Mouse (Mus musculus): ENCODE results near the gene Cftr. TPM values are rescaled to one million over a fixed set of nuclear protein-coding genes. Genes with fewer than 3 reads are reported as not detected.

Cftr gene
- total and polyA plus RNA-seq, 3 experiments, result not detected

DNA sequence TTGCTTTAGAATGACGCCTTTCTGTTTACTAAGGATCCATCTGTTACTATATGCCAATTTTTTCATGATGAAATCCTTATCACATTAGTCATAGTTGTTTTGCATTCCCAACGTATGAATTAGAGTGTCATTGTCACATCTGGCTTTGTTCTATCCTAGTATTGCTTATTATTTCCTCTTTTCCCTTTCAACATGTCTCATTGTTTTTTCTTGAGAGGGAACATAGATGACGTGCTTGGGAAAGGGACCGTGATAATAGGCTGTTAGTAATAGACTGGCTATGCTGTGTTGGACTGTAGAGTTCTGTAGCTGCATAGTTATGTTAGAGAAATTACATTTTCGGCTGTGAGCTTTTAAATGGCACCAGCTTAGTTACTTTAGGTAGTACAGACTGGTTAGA lies 131.6 kb downstream of the Cftr start:
- Histone ChIP-seq H3K9ac (ENCODE audit: control insufficient read depth, low read depth, low read length, poor library complexity, severe bottlenecking) (no peak overlapping the region), H3K36me3 (ENCODE audit: control insufficient read depth in 1 of 2, insufficient read depth in 2 of 2, low read length in 2 of 2) (no peaks in the 10 kb centered on the region; a peak in 2 of 4 replicates), H3K4me3 (ENCODE audit: control insufficient read depth in 1 of 2, insufficient read depth in 1 of 2, low read depth in 2 of 2, low read length in 2 of 2) (no peak overlapping the region), H3K4me1 (ENCODE audit: control insufficient read depth in 1 of 2, insufficient read depth in 2 of 2, low read length in 2 of 2) (peaks cover 0 to 2% of the 10 kb centered on the region in 2 experiments; a peak in 1 of 4 replicates), H3K9me3 (replicated peaks; ENCODE audit: insufficient read depth, low read length) (no peaks in the 10 kb centered on the region), H3K27me3 (ENCODE audit: control insufficient read depth in 1 of 2, insufficient read depth in 2 of 2, low read length in 2 of 2) (no peaks in the 10 kb centered on the region; a peak in 1 of 4 replicates), H3K79me2 (ENCODE audit: control insufficient read depth, insufficient read depth, low read length, poor library complexity) (no peaks in the 10 kb centered on the region), H3K27ac (ENCODE audit: control insufficient read depth, low read depth, low read length) (no peak overlapping the region)
- TF ChIP-seq MYC (IDR thresholded peaks at IDR 0.05; ENCODE audit: low read depth, low read length) (no peak), CTCF (IDR thresholded peaks at IDR 0.05 in 2 of 3, conservative IDR thresholded peaks at IDR 0.05 in 1 of 3; ENCODE audit: control insufficient read depth in 1 of 3, insufficient read depth in 1 of 3, low read depth in 2 of 3, low read length in 3 of 3, poor library complexity in 1 of 3, severe bottlenecking in 1 of 3) (no peak), TCF12 (IDR thresholded peaks at IDR 0.05; ENCODE audit: low read depth, low read length) (no peak), NELFE (IDR thresholded peaks at IDR 0.05; ENCODE audit: low read depth, low read length) (no peak), KAT2A (conservative IDR thresholded peaks at IDR 0.05; ENCODE audit: low read depth, low read length) (no peak)
- DNase-seq (ENCODE audit: low read depth, low spot score), result no peak

DNA sequence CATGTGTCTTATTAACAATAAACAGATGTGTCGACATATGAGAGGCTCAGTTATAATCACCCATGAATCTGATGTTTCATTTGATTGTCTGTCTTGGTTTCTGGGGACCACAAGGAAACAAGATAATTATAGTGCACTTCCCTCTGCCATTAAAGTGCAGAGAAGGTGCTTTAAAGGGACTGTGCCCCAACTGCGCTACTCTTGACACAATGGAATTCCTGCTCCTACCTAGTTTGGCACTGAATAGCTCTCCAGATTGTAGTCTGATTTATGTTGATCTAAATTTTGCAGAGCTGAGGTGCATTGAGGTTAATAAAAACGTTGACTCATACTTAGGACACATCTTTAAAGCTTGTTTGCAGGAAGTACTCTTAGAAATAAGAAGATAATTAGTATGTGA lies 132.7 kb downstream of the Cftr start:
- no peaks in the 10 kb centered on the region for H3K9me3 ChIP-seq (replicated peaks; ENCODE audit: insufficient read depth, low read length)
- DNase-seq (ENCODE audit: low read depth, low spot score), result no peak
- no peaks in the 10 kb centered on the region; a peak in 2 of 4 replicates for H3K36me3 ChIP-seq (ENCODE audit: control insufficient read depth in 1 of 2, insufficient read depth in 2 of 2, low read length in 2 of 2)
- peaks cover 0 to 2% of the 10 kb centered on the region in 2 experiments; a peak in 1 of 4 replicates for H3K4me1 ChIP-seq (ENCODE audit: control insufficient read depth in 1 of 2, insufficient read depth in 2 of 2, low read length in 2 of 2)
- H3K27me3 ChIP-seq (ENCODE audit: control insufficient read depth in 1 of 2, insufficient read depth in 2 of 2, low read length in 2 of 2), result no peaks in the 10 kb centered on the region; a peak in 1 of 4 replicates
- no peaks in the 10 kb centered on the region for H3K79me2 ChIP-seq (ENCODE audit: control insufficient read depth, insufficient read depth, low read length, poor library complexity)
- TF ChIP-seq ZNF384 (IDR thresholded peaks at IDR 0.05; ENCODE audit: low read depth, low read length), result no peak
- TF ChIP-seq CHD2 (IDR thresholded peaks at IDR 0.05; ENCODE audit: low read length), result no peak
- TF ChIP-seq MXI1 (IDR thresholded peaks at IDR 0.05; ENCODE audit: low read depth, low read length), result no peak
- TF ChIP-seq KAT2A (conservative IDR thresholded peaks at IDR 0.05; ENCODE audit: low read depth, low read length), result no peak
- no peak for TF ChIP-seq CHD1 (IDR thresholded peaks at IDR 0.05; ENCODE audit: low read depth, low read length)
- no peak for TF ChIP-seq RAD21 (IDR thresholded peaks at IDR 0.05; ENCODE audit: low read depth, low read length)
- TF ChIP-seq POLR2AphosphoS5 (IDR thresholded peaks at IDR 0.05; ENCODE audit: borderline replicate concordance, low read depth, low read length), result no peak
- no peak for TF ChIP-seq NELFE (IDR thresholded peaks at IDR 0.05; ENCODE audit: low read depth, low read length)
- TF ChIP-seq BHLHE40 (IDR thresholded peaks at IDR 0.05; ENCODE audit: borderline replicate concordance, low read depth, low read length), result no peak
- no peak for TF ChIP-seq RCOR1 (IDR thresholded peaks at IDR 0.05; ENCODE audit: low read depth, low read length)
- TF ChIP-seq POLR2A (IDR thresholded peaks at IDR 0.05; ENCODE audit: control insufficient read depth in 1 of 2, insufficient read depth in 1 of 2, low read depth in 1 of 2, low read length in 2 of 2, poor library complexity in 1 of 2), result no peak
- no peak for TF ChIP-seq MEF2A (IDR thresholded peaks at IDR 0.05; ENCODE audit: extremely low read depth, insufficient replicate concordance, low read depth, low read length, poor library complexity, severe bottlenecking)
- no peak for TF ChIP-seq MAFK (IDR thresholded peaks at IDR 0.05; ENCODE audit: borderline replicate concordance, low read depth, low read length)
- TF ChIP-seq TBP (IDR thresholded peaks at IDR 0.05; ENCODE audit: low read depth, low read length), result no peak
- no peak for TF ChIP-seq MYB (IDR thresholded peaks at IDR 0.05; ENCODE audit: low read depth, low read length)
- no peak for TF ChIP-seq MAZ (IDR thresholded peaks at IDR 0.05; ENCODE audit: low read depth, low read length)
- TF ChIP-seq MAX (IDR thresholded peaks at IDR 0.05; ENCODE audit: low read length), result no peak
- no peak overlapping the region for H3K27ac ChIP-seq (ENCODE audit: control insufficient read depth, low read depth, low read length)
- no peak overlapping the region for H3K4me3 ChIP-seq (ENCODE audit: control insufficient read depth in 1 of 2, insufficient read depth in 1 of 2, low read depth in 2 of 2, low read length in 2 of 2)
- no peak overlapping the region for H3K9ac ChIP-seq (ENCODE audit: control insufficient read depth, low read depth, low read length, poor library complexity, severe bottlenecking)

Measured in MEL (cell line).